Mouse (Mus musculus): ENCODE data around the gene 1810010H24Rik. TPM values are rescaled to one million over a fixed set of nuclear protein-coding genes. Genes with fewer than 3 reads are reported as not detected.
"Not testable (repeated sequence)": the region's sequence is repeated elsewhere in the genome, so short reads cannot be mapped to it uniquely, and the experiment has no call there.

The 1810010H24Rik gene
- polyA plus RNA-seq, 1 experiment from 2014 or later = 1.9 TPM

DNA sequence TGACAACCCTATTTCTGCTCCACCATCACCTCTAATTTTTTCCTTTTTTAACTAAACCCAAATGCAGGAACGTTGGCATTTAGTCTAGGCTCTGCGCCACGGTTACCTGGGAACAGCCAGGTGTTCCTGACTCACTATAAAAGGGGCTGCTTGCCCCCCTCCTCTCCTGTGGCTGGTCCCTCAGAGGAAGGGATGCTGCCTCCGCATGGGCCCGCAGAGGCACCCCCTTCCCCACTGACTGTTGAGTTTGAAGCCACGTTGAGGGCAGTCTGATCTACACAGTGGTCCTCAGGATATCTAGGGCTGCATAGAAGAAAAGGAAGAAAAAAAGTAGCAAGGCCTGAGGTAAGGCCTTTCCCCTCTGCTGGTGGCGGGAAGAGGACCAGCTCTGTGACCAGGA, 14.3 kb upstream of the 1810010H24Rik start:
- no peaks in the 10 kb centered on the region for H3K36me3 ChIP-seq (ENCODE audit: control insufficient read depth, insufficient read depth, low read length)
- no peaks in the 10 kb centered on the region for H3K27me3 ChIP-seq (replicated peaks; ENCODE audit: control insufficient read depth, insufficient read depth, low read length)
- peaks cover 13% of the 10 kb centered on the region for H3K4me1 ChIP-seq (ENCODE audit: control insufficient read depth, insufficient read depth, low read length)
- H3K4me3 ChIP-seq (ENCODE audit: low read length) = no peak overlapping the region
- ATAC-seq = no peak
- H3K4me2 ChIP-seq (ENCODE audit: low read depth, low read length) = no peak overlapping the region
- no peak overlapping the region for H3K9ac ChIP-seq (ENCODE audit: low read depth, low read length)
- H3K27ac ChIP-seq (ENCODE audit: low read length) = no peak overlapping the region
- 78% methylated on average over 7 of the region's 7 CpGs for WGBS
- H3K9me3 ChIP-seq (ENCODE audit: control insufficient read depth, low read length) = no peaks in the 10 kb centered on the region

DNA sequence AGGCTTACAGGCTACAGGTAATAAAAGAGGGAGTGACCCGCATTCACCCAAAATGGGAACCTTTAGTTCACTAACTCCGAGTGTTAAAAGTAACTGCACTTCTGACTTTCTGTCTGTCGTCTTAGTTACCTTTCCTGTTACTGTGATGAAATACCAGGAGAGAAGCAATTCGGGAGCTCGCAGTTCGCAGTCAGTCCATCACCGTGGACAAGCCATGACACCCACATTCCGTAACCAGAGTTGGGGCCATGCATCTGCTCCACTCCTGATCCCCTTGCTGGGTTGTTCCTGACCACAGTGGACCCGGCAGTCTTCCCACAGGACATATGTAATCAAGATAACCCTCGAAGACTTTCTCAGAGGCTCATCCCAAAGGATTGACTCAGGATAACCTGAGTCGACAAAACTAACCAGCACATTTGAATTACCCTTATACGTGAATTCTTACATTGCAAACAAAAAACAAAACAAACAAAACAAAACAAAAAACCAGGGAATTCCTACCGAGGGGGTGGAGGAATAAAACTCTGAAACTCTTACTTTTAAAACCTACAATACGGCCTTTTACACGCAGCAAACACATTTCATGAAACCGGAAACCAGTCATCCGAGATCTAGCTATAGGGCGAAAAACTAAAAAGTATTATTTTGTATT, 13.7 kb upstream of the 1810010H24Rik start:
- 22% methylated on average over 18 of the region's 18 CpGs for WGBS
- Histone ChIP-seq H3K36me3 (ENCODE audit: control insufficient read depth, insufficient read depth, low read length) (no peaks in the 10 kb centered on the region), H3K27me3 (replicated peaks; ENCODE audit: control insufficient read depth, insufficient read depth, low read length) (no peaks in the 10 kb centered on the region), H3K4me1 (ENCODE audit: control insufficient read depth, insufficient read depth, low read length) (peaks cover 13% of the 10 kb centered on the region), H3K4me2 (ENCODE audit: low read depth, low read length) (peak overlapping the region; percentile 58), H3K27ac (ENCODE audit: low read length) (peak overlapping the region; percentile 90), H3K4me3 (ENCODE audit: low read length) (peak overlapping the region; percentile 51), H3K9ac (ENCODE audit: low read depth, low read length) (peak overlapping the region; percentile 69), H3K9me3 (ENCODE audit: control insufficient read depth, low read length) (no peaks in the 10 kb centered on the region)
- ATAC-seq = no peak

DNA sequence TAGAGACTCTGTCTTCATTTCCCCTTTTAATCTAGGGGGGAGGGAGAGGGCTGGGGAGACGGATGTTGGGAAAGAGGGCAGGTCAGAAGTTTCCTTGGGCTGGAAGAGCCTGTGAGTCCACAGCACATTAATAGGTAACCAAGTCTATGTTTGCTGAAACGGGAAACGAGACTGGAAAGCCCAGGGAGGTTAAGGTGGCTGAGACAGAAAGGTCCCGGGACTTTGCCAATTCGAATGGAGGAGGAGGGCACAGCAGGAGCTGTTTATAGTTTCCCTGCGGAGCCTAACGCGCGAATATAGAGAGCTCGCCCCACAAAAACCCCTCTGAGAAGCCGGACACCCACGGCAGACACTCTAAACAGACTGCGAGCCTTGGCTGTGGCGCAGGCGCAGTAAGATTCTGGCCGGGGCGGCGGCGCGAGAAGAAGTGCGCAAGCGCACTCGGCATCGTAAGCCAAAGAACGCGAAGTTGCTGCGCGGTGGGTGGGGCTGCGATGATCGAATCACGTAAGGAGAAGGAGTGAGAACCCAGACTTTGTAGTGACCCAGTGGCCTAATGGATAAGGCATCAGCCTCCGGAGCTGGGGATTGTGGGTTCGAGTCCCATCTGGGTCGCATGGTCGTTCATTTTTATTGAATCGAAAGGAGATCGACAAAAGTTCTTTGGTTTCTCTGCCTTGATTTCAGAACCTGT, 13.0 kb upstream of the 1810010H24Rik start:
- peak overlapping the region; percentile 69 for H3K9ac ChIP-seq (ENCODE audit: low read depth, low read length)
- H3K27me3 ChIP-seq (replicated peaks; ENCODE audit: control insufficient read depth, insufficient read depth, low read length) = no peaks in the 10 kb centered on the region
- H3K4me1 ChIP-seq (ENCODE audit: control insufficient read depth, insufficient read depth, low read length) = peaks cover 13% of the 10 kb centered on the region
- H3K36me3 ChIP-seq (ENCODE audit: control insufficient read depth, insufficient read depth, low read length) = no peaks in the 10 kb centered on the region
- peak overlapping the region; percentile 51 for H3K4me3 ChIP-seq (ENCODE audit: low read length)
- H3K4me2 ChIP-seq (ENCODE audit: low read depth, low read length) = peak overlapping the region; percentile 58
- peak; percentile 91 for ATAC-seq
- under 1% methylated on average over 37 of the region's 37 CpGs for WGBS
- H3K9me3 ChIP-seq (ENCODE audit: control insufficient read depth, low read length) = no peaks in the 10 kb centered on the region
- peak overlapping the region; percentile 90 for H3K27ac ChIP-seq (ENCODE audit: low read length)

DNA sequence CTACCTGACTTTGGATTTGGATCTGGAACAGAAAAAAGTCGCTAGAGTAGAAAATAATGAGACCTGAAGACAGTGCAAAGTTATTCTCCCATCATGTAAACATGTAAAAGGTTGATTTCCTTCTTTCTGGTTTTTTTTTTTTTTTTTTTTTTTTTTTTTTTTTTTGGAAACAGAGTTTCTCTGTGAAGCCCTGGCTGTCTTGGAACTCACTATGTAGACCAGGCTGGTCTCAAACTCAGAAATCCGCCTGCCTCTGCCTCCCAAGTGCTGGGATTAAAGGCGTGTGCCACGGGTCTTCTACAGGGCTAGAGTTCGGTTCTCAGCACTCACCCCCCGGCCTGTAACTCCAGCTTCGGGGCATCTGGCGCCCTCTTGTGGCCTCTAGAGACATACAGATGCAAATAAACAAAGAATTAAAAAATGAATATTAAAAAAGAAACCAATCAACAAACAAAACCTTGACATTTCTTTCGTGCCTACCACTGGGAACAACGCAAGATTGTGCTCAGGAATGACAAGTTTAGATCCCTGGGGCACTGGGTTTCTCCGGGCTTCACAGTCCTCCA, 11.4 kb upstream of the 1810010H24Rik start:
- H3K4me3 ChIP-seq (ENCODE audit: low read length) = peak overlapping the region; percentile 16; the same call in 1 of the 2 replicates
- WGBS = 79% methylated on average over 11 of the region's 11 CpGs
- H3K27ac ChIP-seq (ENCODE audit: low read length) = peak overlapping the region; percentile 84
- 0 out of 2 replicates have a peak overlapping the region, but pooled peaks have one; percentile 45 for H3K9ac ChIP-seq (ENCODE audit: low read depth, low read length)
- no peaks in the 10 kb centered on the region for H3K27me3 ChIP-seq (replicated peaks; ENCODE audit: control insufficient read depth, insufficient read depth, low read length)
- ATAC-seq = no peak
- no peaks in the 10 kb centered on the region for H3K9me3 ChIP-seq (ENCODE audit: control insufficient read depth, low read length)
- H3K36me3 ChIP-seq (ENCODE audit: control insufficient read depth, insufficient read depth, low read length) = no peaks in the 10 kb centered on the region
- peaks cover 13% of the 10 kb centered on the region for H3K4me1 ChIP-seq (ENCODE audit: control insufficient read depth, insufficient read depth, low read length)
- H3K4me2 ChIP-seq (ENCODE audit: low read depth, low read length) = peak overlapping the region; percentile 38; the same call in 1 of the 2 replicates

DNA sequence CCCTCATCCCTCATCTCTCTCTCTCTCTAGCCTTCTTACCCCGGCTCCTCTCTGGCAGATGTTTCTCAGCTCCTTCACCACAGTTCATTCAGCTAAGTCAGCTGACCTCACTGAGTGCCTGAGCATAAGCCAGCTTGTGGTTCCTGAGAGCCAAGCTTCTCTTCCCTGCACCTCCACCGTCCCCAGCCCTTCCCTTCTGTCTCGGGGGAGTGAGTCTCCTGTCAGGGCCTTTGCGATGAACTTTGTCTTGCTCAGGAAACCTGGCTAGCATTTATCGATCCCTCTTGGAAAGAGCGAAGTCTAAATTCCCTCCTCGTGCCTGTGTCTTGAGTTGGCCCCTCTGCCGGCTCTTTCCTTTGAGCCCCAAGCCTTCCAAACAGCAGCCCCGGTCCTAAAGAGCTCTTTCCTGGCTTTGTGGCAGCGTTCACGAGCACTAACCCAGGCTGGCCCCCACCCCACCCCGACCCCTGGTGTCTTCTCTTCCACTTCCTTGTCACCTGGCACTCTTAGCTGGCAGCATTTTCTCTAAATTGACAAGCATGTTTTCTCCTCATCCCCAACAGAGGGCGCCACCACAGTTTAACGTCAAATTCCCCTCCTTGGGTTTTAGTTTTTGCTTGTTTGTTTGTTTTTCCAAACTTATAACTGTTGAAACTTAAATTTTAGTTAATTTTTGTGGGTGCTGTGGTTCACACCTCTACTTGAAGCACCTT, 10.7 kb upstream of the 1810010H24Rik start:
- Histone ChIP-seq H3K4me1 (ENCODE audit: control insufficient read depth, insufficient read depth, low read length) (peaks cover 13% of the 10 kb centered on the region), H3K9me3 (ENCODE audit: control insufficient read depth, low read length) (no peaks in the 10 kb centered on the region), H3K36me3 (ENCODE audit: control insufficient read depth, insufficient read depth, low read length) (no peaks in the 10 kb centered on the region), H3K27ac (ENCODE audit: low read length) (peak overlapping the region; percentile 84), H3K27me3 (replicated peaks; ENCODE audit: control insufficient read depth, insufficient read depth, low read length) (no peaks in the 10 kb centered on the region), H3K4me2 (ENCODE audit: low read depth, low read length) (peak overlapping the region; percentile 38), H3K4me3 (ENCODE audit: low read length) (peak overlapping the region; percentile 16; the same call in 1 of the 2 replicates), H3K9ac (ENCODE audit: low read depth, low read length) (peak overlapping the region; percentile 45; the same call in 1 of the 2 replicates)
- peak; percentile 26 for ATAC-seq
- WGBS = 32% methylated on average over 14 of the region's 14 CpGs

DNA sequence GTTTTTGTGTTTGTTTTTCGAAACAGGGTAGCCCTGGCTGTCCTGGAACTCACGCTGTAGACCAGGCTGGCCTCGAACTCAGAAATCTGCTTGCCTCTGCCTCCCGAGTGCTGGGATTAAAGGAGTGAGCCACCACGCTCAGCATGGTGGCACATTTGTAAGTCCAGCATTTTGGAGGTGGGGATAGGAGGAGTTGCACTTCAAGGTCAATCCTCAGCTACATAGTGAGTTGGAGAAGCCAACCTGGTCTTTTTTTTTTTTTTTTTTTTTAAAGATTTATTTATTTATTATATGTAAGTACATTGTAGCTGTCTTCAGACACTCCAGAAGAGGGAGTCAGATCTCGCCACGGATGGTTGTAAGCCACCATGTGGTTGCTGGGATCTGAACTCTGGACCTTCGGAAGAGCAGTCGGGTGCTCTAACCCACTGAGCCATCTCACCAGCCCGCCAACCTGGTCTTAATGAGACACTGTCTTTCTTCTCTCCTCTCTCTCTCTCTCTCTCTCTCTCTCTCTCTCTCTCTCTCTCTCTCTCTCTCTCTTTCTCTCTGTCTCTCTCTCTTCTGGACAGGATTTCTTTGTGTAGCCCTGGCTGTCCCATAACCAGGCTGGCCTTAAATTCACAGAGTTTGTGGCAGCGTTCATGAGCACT, 9.8 kb upstream of the 1810010H24Rik start:
- not testable (repeated sequence) for H3K9ac ChIP-seq (ENCODE audit: low read depth, low read length); H3K27ac ChIP-seq (ENCODE audit: low read length); H3K4me3 ChIP-seq (ENCODE audit: low read length); H3K4me2 ChIP-seq (ENCODE audit: low read depth, low read length); H3K27me3 ChIP-seq (replicated peaks; ENCODE audit: control insufficient read depth, insufficient read depth, low read length); ATAC-seq; H3K36me3 ChIP-seq (ENCODE audit: control insufficient read depth, insufficient read depth, low read length); H3K9me3 ChIP-seq (ENCODE audit: control insufficient read depth, low read length)
- H3K4me1 ChIP-seq (ENCODE audit: control insufficient read depth, insufficient read depth, low read length) = peaks cover 13% of the 10 kb centered on the region
- WGBS = 75% methylated on average over 11 of the region's 11 CpGs

DNA sequence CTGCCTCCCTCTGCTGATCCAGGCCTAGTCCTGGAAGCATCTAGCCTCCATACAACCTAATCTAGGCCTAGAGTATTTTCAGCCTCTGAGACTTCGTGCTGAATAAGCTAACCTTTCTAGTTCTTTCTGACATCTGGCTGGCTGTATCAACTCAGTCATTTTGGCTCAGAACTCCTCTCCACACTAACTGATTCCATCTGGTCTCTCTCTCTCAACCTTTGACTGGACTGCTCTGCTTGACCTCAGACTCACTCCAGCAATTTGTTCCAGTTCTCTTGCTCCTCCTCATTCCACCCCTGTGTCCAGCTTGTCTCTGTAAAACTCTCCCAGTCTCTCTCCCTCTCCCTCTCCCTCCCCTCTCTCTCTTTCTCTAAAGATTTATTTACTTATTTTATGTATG, 8.6 kb upstream of the 1810010H24Rik start:
- Histone ChIP-seq H3K36me3 (ENCODE audit: control insufficient read depth, insufficient read depth, low read length) (no peaks in the 10 kb centered on the region), H3K9me3 (ENCODE audit: control insufficient read depth, low read length) (no peaks in the 10 kb centered on the region), H3K4me2 (ENCODE audit: low read depth, low read length) (no peak overlapping the region), H3K27ac (ENCODE audit: low read length) (no peak overlapping the region), H3K27me3 (replicated peaks; ENCODE audit: control insufficient read depth, insufficient read depth, low read length) (no peaks in the 10 kb centered on the region), H3K9ac (ENCODE audit: low read depth, low read length) (no peak overlapping the region), H3K4me3 (ENCODE audit: low read length) (no peak overlapping the region), H3K4me1 (ENCODE audit: control insufficient read depth, insufficient read depth, low read length) (peaks cover 5% of the 10 kb centered on the region; the same call in 1 of the 2 replicates)
- 46% methylated on average over 1 of the region's 1 CpGs for WGBS
- no peak for ATAC-seq

DNA sequence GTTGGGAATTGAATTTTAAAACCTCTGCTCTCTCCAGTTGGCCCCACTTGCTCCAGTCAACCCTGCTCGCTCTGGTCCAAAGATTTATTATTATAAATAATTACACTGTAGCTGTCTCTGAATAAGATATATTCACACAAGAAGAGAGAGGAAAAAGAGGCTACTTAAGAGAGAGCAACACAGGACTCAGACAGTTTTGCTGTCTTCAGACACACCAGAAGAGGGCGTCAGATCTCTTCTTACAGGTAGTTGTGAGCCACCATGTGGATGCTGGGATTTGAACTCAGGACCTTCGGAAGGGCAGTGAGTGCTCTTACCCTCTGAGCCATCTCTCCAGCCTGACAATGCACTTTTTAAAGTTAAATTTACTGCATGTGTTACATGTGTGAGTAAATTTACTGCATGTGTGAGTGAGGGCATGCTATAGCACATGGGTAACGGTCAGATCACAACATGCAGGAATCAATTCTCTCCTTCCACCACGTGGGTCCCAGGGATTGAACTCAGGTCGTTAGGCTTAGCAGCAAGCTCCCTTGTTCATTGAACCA, 8.1 kb upstream of the 1810010H24Rik start:
- Histone ChIP-seq H3K36me3 (ENCODE audit: control insufficient read depth, insufficient read depth, low read length) (no peaks in the 10 kb centered on the region), H3K27ac (ENCODE audit: low read length) (no peak overlapping the region), H3K4me3 (ENCODE audit: low read length) (no peak overlapping the region), H3K4me2 (ENCODE audit: low read depth, low read length) (no peak overlapping the region), H3K9ac (ENCODE audit: low read depth, low read length) (no peak overlapping the region), H3K27me3 (replicated peaks; ENCODE audit: control insufficient read depth, insufficient read depth, low read length) (no peaks in the 10 kb centered on the region), H3K9me3 (ENCODE audit: control insufficient read depth, low read length) (no peaks in the 10 kb centered on the region), H3K4me1 (ENCODE audit: control insufficient read depth, insufficient read depth, low read length) (peaks cover 5% of the 10 kb centered on the region; the same call in 1 of the 2 replicates)
- 60% methylated on average over 6 of the region's 6 CpGs for WGBS
- no peak for ATAC-seq
